Mouse (Mus musculus) spleen, adult 2 months (tissue): Measurements from ENCODE around the gene Kif21b.

Source experiments
- CTCF ChIP-seq: fragments of 200-500 bp; IDR thresholded peaks from 2 replicates; pipeline ENCODE4 v1.5.1; 2011; ENCODE audit warnings: mild to moderate bottlenecking, inconsistent platforms; ENCODE audit not compliant: insufficient read depth, insufficient read length, insufficient replicate concordance; ENCODE audit errors: extremely low read depth
- POLR2A ChIP-seq: fragments of 200-500 bp; IDR thresholded peaks from 2 replicates; pipeline ENCODE4 v1.6.1; 2011; ENCODE audit warnings: low read depth, low read length, inconsistent platforms

DNA sequence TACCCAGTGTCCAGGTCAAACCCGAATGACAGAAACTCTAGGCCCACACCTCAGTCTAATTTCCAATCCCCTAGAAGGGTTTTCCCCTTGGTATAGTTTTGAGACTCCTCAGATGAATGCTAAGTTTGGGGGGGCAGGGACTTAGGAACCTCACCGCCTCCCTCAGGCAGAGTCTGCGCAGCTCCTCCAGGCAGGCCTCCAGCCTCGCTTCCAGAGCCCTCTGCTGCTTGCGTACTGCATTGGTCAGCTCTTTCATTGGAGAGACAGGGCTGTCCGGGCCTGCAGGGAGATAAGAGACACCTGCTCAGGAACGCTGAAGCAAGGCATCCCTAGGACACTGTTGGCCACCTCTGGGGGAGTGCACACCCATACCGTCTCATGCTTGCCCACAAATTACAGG lies 95.4 kb downstream of the Kif21b start:
- TF ChIP-seq CTCF: no peak
- no peak for TF ChIP-seq POLR2A
